Mouse (Mus musculus): ENCODE measurements at regions not wholly inside any gene's neighbourhood (a gene's known extent, or its start where the extent isn't known, plus 50 kb on each side); places are given as distances from the start of the nearest gene placed in this dataset.

DNA sequence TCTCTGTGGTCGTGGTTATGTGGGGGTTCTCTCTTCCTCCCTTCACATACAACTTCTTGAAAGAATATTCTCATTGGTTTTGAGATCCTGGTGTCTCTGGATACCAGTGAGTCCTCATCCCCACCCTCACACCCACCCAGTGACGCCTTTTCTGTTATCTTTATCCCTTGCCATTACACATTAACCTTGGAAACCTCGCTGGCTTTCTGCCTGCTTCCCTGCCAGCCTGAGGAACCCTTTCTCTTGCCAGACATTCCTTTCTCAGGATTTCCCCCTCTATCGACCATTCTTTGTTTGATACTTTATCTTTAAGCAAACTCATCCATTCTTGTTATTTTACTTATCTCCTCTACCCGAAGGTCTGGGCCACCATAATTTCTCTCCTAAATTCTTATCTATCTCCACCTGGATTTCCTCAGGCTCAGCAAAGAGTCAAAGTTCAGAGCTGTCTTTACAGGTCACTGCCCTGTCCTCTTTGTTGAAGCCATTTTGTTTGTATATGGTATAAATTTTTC lies 182.5 kb upstream of the Nr2f2 start:
- no peak for TF ChIP-seq CTCF (IDR thresholded peaks at IDR 0.05; ENCODE audit: insufficient read depth, low read depth, low read length)
- no peak for TF ChIP-seq POLR2A (IDR thresholded peaks at IDR 0.05; ENCODE audit: insufficient read depth, low read depth, low read length)
